Mouse (Mus musculus) stomach, postnatal 0 days (tissue): Measurements from ENCODE around the gene Vmn2r8.

Source experiments
- CTCF ChIP-seq: IDR thresholded peaks from 2 replicates; pipeline ENCODE4 v1.5.1; 2016; ENCODE audit warnings: antibody characterized with exemption, low read depth, mild to moderate bottlenecking, moderate library complexity
- EP300 ChIP-seq: optimal IDR thresholded peaks from 2 replicates; pipeline ENCODE3; 2016; ENCODE audit warnings: antibody characterized with exemption

GRCm38 (mm10) chr5:108836156-108836555 lies 27.5 kb upstream of the Vmn2r8 start:
- TF ChIP-seq CTCF: peak; percentile 65
- no peak for TF ChIP-seq EP300
